Mouse (Mus musculus) common myeloid progenitor, adult 5-6 weeks (primary cell): Measurements from ENCODE around the gene Gja4. TPM values are rescaled to one million over a fixed set of nuclear protein-coding genes. Genes with fewer than 3 reads are reported as not detected.

Experiments
- total RNA-seq: library from RNA; stranded (forward); fragments of 200-1000, 187-1606 nt; gene quantifications from 2 replicates; pipeline ENCODE4 v1.2.3, GENCODE M21; 2017

Gene Gja4
- total RNA-seq, 1 experiment from 2014 or later, result not detected

Other genes with a start within 250 kb of the Gja4 start
- 20.4 and 25.7 TPM in 2 replicates for gene Zmym6, start 236.7 kb downstream of the Gja4 start, total RNA-seq
- gene Tmem35b, start 190.3 kb downstream of the Gja4 start, total RNA-seq, result 4.4 and 10.3 TPM in 2 replicates
- gene Dlgap3, start 144.8 kb downstream of the Gja4 start, total RNA-seq, result not detected in 2 replicates
- gene Smim12, start 70.3 kb downstream of the Gja4 start, total RNA-seq, result 26.5 and 39.1 TPM in 2 replicates
- gene Gjb3, start 16.8 kb upstream of the Gja4 start, total RNA-seq, result 0.63 and 1.4 TPM in 2 replicates
- not detected in 2 replicates for gene Gjb4, start 40.0 kb upstream of the Gja4 start, total RNA-seq
- gene Gjb5, start 44.1 kb upstream of the Gja4 start, total RNA-seq, result not detected in 2 replicates